Mouse (Mus musculus): ENCODE data around the gene Abr.

DNA sequence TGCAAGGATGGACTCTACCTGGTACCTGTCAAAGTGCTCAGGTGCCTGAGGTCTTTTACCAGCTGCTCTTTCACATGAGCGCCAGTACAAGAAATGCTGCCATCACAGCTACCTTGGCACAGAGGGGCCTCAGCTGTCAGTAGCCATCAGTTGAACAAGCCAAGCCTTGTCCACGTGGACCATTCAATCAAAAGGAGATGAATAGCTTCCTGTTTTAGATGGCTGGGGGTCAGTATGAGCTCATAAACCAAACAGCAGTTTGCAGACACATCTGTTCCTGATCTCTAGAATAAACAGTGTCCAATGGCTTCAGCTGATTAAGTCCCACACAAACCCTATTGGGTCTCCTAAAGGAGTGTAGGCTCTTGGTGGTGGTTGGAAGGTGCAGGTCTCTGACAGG is 206.1 kb downstream of the Abr start:
- TF ChIP-seq CTCF (IDR thresholded peaks at IDR 0.05; ENCODE audit: extremely low read depth, insufficient read length, insufficient replicate concordance, low read depth, low read length) (no peak), POLR2A (IDR thresholded peaks at IDR 0.05; ENCODE audit: low read depth, low read length) (no peak)
